Mouse (Mus musculus): ENCODE data around the gene Tex38.

GRCm38 (mm10) chr4:115777627-115778026, 3.2 kb downstream of the Tex38 start:
- no peak for TF ChIP-seq CTCF (IDR thresholded peaks at IDR 0.05; ENCODE audit: borderline replicate concordance, insufficient read depth, low read depth, low read length)
- no peak for TF ChIP-seq POLR2A (IDR thresholded peaks at IDR 0.05; ENCODE audit: borderline replicate concordance, insufficient read depth, low read length)

Data from cerebellum, adult 2 months (tissue).